Mouse (Mus musculus): ENCODE data around the gene Rraga.
"Not testable (repeated sequence)": the region's sequence is repeated elsewhere in the genome, so short reads cannot be mapped to it uniquely, and the experiment has no call there.

Gene Rraga

DNA sequence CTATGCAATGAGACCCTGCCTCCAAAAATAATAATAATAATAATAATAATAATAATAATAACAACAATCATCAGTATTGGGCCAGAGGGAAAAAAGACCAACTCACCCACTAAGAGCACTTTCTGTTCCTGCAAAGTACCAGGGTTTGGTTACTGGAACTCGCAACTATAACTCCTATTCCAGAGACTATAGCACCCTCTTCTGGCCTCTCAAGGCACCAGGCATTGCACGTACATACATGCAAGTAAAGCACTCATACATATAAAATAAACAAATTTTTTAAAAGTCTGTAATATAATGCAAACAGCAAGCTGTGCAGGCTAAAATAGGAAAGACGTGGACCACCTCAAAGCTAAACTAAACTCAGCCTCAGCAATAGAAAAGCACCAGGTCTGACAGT, 12.8 kb downstream of the Rraga start:
- DNase-seq (ENCODE audit: low spot score in 2 of 2), result no peak

- no peak for DNase-seq (ENCODE audit: low spot score in 2 of 2)
Measured at GRCm38 (mm10) chr4:86591304-86591703, 15.8 kb downstream of the Rraga start.

DNA sequence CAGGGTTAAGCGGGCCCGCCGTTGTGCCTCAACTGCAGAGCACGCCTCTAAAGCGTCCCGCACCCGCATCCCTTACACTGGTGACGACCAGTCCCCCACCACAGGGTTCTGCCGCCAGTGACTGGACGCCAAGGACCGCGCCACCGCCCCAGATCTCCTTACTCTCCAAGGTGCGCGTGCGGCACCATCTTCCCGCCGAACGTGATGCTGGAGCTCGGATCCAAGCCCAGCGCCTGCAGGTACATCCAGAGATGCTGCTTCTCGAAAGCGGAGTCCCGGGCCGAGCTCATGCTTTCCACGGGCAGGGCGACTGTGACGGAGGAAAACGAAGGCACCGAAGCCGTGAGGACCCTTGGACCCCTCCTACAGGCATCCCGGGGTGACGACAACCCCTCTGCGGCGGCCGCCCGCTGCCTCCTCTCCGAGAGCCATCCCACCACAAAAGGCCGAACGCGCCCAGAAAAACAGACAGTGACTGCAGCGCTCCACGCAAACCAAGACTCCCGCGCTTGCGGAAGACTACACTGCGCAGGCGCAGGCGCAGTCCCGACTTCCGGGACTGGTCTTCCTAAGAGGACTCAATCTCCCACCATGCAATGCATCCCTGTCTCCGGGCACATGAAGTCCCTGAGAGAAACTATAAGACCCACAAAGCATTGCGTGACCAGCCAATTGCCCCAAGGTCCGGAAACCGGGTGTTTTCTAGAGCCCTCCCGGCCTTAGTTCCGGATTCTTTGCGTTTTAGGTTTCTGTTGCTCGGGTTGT, 36.2 kb downstream of the Rraga start, which contains the start of gene Haus6:
Haus6 (minus strand) TSS at position 532 of the 765 bp plus-strand sequence.
- DNase-seq (ENCODE audit: low spot score in 2 of 2), result peak; percentile 69 to 85

DNA sequence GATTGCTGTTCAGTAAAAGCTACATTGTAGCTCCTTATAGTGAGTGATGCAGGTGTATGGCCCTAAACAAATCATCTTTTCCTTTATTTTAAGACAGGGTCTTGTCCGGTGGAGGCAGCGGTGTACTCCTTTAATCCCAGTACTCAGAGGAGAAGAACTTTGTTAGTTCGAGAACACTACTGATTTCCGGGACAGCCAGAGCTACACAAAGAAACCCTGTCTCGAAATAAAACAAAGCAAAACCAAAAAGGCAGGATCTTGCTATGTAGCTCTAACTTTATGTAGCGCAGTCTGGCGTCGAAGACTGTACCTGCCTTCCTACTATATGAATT, 36.8 kb downstream of the Rraga start:
- DNase-seq (ENCODE audit: low spot score in 2 of 2), result no peak

DNA sequence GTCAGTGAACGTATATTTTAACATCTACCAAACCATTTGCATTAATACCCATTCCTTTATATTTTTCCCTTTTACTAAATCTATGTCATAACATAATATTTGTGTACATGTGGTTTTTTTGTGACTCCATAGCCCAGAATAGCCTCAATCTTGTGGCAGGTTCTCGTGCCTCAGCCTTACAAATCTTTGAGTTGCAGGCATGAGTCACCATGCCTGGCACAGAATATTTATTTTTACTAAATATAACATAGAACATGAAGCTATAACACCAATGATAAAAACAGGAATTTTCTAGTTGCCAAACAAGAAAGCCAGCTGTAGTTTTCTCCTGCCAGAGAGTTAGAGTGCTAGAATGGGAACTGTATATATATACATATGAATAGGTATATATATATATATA, 45.0 kb downstream of the Rraga start:
- no peak for DNase-seq (ENCODE audit: low spot score in 2 of 2)

DNA sequence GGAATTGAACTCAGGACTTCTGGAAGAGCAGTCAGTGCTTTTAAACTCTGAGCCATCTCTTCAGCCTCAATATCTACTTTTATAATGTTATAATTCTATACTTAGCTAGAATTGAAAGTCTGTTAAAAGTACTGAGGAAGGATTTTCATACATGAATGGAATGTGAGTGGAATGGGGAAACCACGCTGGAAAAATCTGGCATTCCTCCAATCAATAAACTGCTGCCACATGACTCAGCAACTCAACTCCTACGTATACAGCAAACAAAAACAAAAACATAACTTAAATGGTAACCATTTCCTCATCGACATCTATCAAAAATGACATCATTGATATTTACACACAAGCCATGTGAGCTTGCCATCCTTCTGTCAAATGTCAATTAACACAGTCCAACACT, 46.6 kb downstream of the Rraga start:
- no peak for DNase-seq (ENCODE audit: low spot score in 2 of 2)

- DNase-seq (ENCODE audit: low spot score in 2 of 2), result not testable (repeated sequence)
Measured at GRCm38 (mm10) chr4:86622532-86622931, 47.1 kb downstream of the Rraga start.

GRCm38 (mm10) chr4:86625463-86625862, 50.0 kb downstream of the Rraga start:
- DNase-seq (ENCODE audit: low spot score in 2 of 2), result no peak

DNA sequence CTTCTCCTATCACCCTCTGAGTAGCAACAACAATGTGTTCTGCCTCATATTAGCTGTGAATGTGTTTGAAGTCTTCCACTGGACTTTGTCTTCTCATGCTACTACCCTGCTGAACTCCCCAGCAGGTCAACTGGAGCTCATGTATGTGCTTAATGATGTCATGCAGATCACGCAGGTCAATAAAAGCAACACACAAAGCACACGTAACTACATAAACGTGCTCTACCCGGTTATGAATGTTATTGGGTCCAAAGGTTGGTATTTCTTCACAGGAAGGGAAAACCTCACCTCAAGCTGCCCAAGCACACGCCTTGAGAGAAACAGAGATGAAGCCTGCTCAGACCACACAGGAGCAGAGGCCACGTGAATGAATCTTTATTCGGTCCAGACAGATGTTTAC, 51.0 kb downstream of the Rraga start:
- not testable (repeated sequence) for DNase-seq (ENCODE audit: low spot score in 2 of 2)
